Mouse (Mus musculus): ENCODE measurements at regions not wholly inside any gene's neighbourhood (a gene's known extent, or its start where the extent isn't known, plus 50 kb on each side); places are given as distances from the start of the nearest gene placed in this dataset.

- H3K9me3 ChIP-seq (ENCODE audit: control insufficient read depth, low read length): no peaks in the 10 kb centered on the region
- H3K9ac ChIP-seq (ENCODE audit: low read length): no peak overlapping the region
- H3K4me3 ChIP-seq (ENCODE audit: low read depth, low read length): no peak overlapping the region
- H3K27me3 ChIP-seq (ENCODE audit: control insufficient read depth, insufficient read depth, low read length): no peaks in the 10 kb centered on the region
- no peaks in the 10 kb centered on the region for H3K4me1 ChIP-seq (ENCODE audit: control insufficient read depth, insufficient read depth, low read length)
- H3K27ac ChIP-seq (replicated peaks; ENCODE audit: low read depth, low read length): no peak overlapping the region
- no peaks in the 10 kb centered on the region for H3K36me3 ChIP-seq (ENCODE audit: control insufficient read depth, insufficient read depth, low read length)
- 95% methylated on average over 2 of the region's 2 CpGs for WGBS
- DNase-seq (ENCODE audit: low spot score) (no peak), ATAC-seq (ENCODE audit: insufficient number of reproducible peaks, low FRiP score, low TSS enrichment, low read depth) (no peak)
- H3K4me2 ChIP-seq (ENCODE audit: low read depth, severe bottlenecking): no peak overlapping the region
Observed at GRCm38 (mm10) chr1:154096911-154097310, 104.1 kb upstream of the Zfp648 start.

DNA sequence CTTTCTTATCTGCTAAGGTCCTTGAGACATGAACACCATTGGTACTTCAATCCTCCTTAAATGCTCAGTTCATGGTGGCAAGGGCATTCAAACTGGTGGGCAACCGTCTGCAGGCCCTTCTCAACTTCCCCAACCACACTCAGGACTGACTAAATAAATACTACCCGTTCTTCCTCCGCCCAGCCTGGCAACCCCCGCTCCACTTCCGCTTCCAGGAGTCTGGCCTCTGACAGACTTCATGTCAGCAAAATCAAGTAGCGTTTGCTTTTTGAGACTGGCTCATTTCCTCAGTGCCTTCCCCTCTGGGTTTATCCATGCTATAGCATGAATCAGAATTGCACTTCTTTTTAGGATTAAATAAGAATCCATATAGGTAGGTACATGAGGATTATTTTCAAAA lies 103.3 kb upstream of the Zfp648 start:
- Histone ChIP-seq H3K27me3 (ENCODE audit: control insufficient read depth, insufficient read depth, low read length) (no peaks in the 10 kb centered on the region), H3K4me3 (ENCODE audit: low read depth, low read length) (no peak overlapping the region), H3K9ac (ENCODE audit: low read length) (no peak overlapping the region), H3K4me2 (ENCODE audit: low read depth, severe bottlenecking) (no peak overlapping the region), H3K36me3 (ENCODE audit: control insufficient read depth, insufficient read depth, low read length) (no peaks in the 10 kb centered on the region), H3K27ac (replicated peaks; ENCODE audit: low read depth, low read length) (no peak overlapping the region), H3K4me1 (ENCODE audit: control insufficient read depth, insufficient read depth, low read length) (no peaks in the 10 kb centered on the region), H3K9me3 (ENCODE audit: control insufficient read depth, low read length) (no peaks in the 10 kb centered on the region)
- DNase-seq (ENCODE audit: low spot score) (no peak), ATAC-seq (ENCODE audit: insufficient number of reproducible peaks, low FRiP score, low TSS enrichment, low read depth) (no peak)
- WGBS: 69% methylated on average over 6 of the region's 6 CpGs

DNA sequence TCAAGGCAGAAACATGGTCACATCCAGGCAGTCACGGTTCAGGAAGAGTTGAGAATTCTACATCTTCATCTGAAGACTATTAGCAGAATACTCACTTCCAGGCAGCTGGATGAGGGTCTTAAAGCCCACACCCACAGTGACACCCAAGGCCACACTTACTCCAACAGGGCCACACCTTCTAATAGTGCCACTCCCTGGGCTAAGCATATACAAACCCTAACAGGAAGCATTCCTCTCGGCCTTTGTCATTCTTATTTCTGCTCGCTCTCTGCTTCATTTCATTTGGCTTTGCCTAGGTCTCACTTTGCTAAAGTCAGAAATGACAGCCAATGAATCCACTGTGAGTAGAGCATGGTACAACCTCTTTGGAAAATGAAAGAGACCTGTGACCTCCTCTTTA lies 100.4 kb upstream of the Zfp648 start:
- ATAC-seq (ENCODE audit: insufficient number of reproducible peaks, low FRiP score, low TSS enrichment, low read depth) (no peak), DNase-seq (ENCODE audit: low spot score) (no peak)
- H3K27ac ChIP-seq (replicated peaks; ENCODE audit: low read depth, low read length): no peak overlapping the region
- no peaks in the 10 kb centered on the region for H3K36me3 ChIP-seq (ENCODE audit: control insufficient read depth, insufficient read depth, low read length)
- H3K27me3 ChIP-seq (ENCODE audit: control insufficient read depth, insufficient read depth, low read length): no peaks in the 10 kb centered on the region
- 87% methylated on average over 3 of the region's 3 CpGs for WGBS
- H3K4me3 ChIP-seq (ENCODE audit: low read depth, low read length): no peak overlapping the region
- H3K4me1 ChIP-seq (ENCODE audit: control insufficient read depth, insufficient read depth, low read length): no peaks in the 10 kb centered on the region
- no peak overlapping the region for H3K9ac ChIP-seq (ENCODE audit: low read length)
- no peaks in the 10 kb centered on the region for H3K9me3 ChIP-seq (ENCODE audit: control insufficient read depth, low read length)
- H3K4me2 ChIP-seq (ENCODE audit: low read depth, severe bottlenecking): no peak overlapping the region

DNA sequence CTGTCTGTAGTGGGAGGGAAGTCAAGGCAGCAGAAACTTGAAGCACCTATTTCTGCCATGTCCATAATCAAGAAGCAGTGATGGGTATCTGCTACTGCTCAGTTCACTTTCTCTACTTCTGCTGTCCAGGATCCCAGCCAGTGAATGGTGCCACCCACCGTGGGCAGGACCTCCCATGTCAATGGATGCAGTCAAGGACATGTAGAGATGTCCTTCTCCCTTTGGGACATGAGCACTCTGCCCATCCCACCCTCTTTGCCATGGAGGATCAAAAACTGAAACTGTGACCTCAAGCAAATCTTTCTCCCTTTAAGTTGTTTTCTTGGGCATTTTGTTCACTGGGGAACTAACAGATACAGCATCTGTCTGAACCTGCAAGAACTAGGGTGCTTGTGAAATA lies 99.6 kb upstream of the Zfp648 start:
- Histone ChIP-seq H3K27ac (replicated peaks; ENCODE audit: low read depth, low read length) (no peak overlapping the region), H3K4me2 (ENCODE audit: low read depth, severe bottlenecking) (no peak overlapping the region), H3K27me3 (ENCODE audit: control insufficient read depth, insufficient read depth, low read length) (no peaks in the 10 kb centered on the region), H3K4me3 (ENCODE audit: low read depth, low read length) (no peak overlapping the region), H3K36me3 (ENCODE audit: control insufficient read depth, insufficient read depth, low read length) (no peaks in the 10 kb centered on the region), H3K4me1 (ENCODE audit: control insufficient read depth, insufficient read depth, low read length) (no peaks in the 10 kb centered on the region), H3K9me3 (ENCODE audit: control insufficient read depth, low read length) (no peaks in the 10 kb centered on the region), H3K9ac (ENCODE audit: low read length) (no peak overlapping the region)
- whole genome bisulfite sequencing: 80% methylated on average over 1 of the region's 1 CpGs
- no peak for DNase-seq (ENCODE audit: low spot score)
- ATAC-seq (ENCODE audit: insufficient number of reproducible peaks, low FRiP score, low TSS enrichment, low read depth): no peak

DNA sequence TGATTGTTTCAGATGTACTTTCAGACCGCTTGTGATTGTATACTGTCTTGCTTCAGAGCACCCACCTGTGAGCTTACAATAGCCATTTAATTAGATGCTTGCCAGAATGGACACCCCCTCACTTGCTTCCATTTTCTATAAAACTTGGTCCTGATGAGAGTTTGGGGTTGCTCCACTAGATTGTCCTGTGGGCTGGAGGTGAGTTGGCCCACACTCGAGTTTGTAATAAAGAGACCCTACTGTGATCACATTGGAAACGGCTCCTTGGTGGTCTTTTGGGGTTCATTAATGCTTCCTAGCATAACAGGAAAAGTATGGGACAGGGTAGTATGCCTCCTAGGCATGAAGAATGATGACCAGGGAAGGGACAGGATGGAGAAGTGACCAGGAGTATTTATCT lies 98.8 kb upstream of the Zfp648 start:
- DNase-seq (ENCODE audit: low spot score): no peak
- ATAC-seq (ENCODE audit: insufficient number of reproducible peaks, low FRiP score, low TSS enrichment, low read depth): no peak
- H3K27ac ChIP-seq (replicated peaks; ENCODE audit: low read depth, low read length): no peak overlapping the region
- H3K9me3 ChIP-seq (ENCODE audit: control insufficient read depth, low read length): no peaks in the 10 kb centered on the region
- no peaks in the 10 kb centered on the region for H3K27me3 ChIP-seq (ENCODE audit: control insufficient read depth, insufficient read depth, low read length)
- H3K9ac ChIP-seq (ENCODE audit: low read length): no peak overlapping the region
- H3K4me1 ChIP-seq (ENCODE audit: control insufficient read depth, insufficient read depth, low read length): no peaks in the 10 kb centered on the region
- WGBS: 83% methylated on average over 3 of the region's 3 CpGs
- H3K36me3 ChIP-seq (ENCODE audit: control insufficient read depth, insufficient read depth, low read length): no peaks in the 10 kb centered on the region
- H3K4me2 ChIP-seq (ENCODE audit: low read depth, severe bottlenecking): no peak overlapping the region
- no peak overlapping the region for H3K4me3 ChIP-seq (ENCODE audit: low read depth, low read length)

GRCm38 (mm10) chr1:154102871-154103596 lies 98.0 kb upstream of the Zfp648 start:
- DNase-seq (ENCODE audit: low spot score): no peak
- H3K27me3 ChIP-seq (ENCODE audit: control insufficient read depth, insufficient read depth, low read length): no peaks in the 10 kb centered on the region
- no peak overlapping the region for H3K9ac ChIP-seq (ENCODE audit: low read length)
- H3K9me3 ChIP-seq (ENCODE audit: control insufficient read depth, low read length): no peaks in the 10 kb centered on the region
- H3K4me1 ChIP-seq (ENCODE audit: control insufficient read depth, insufficient read depth, low read length): no peaks in the 10 kb centered on the region
- 74% methylated on average over 15 of the region's 15 CpGs for WGBS
- H3K27ac ChIP-seq (replicated peaks; ENCODE audit: low read depth, low read length): no peak overlapping the region
- no peak for ATAC-seq (ENCODE audit: insufficient number of reproducible peaks, low FRiP score, low TSS enrichment, low read depth)
- no peaks in the 10 kb centered on the region for H3K36me3 ChIP-seq (ENCODE audit: control insufficient read depth, insufficient read depth, low read length)
- no peak overlapping the region for H3K4me2 ChIP-seq (ENCODE audit: low read depth, severe bottlenecking)
- H3K4me3 ChIP-seq (ENCODE audit: low read depth, low read length): no peak overlapping the region

GRCm38 (mm10) chr1:154103597-154103923 lies 97.4 kb upstream of the Zfp648 start:
- DNase-seq (ENCODE audit: low spot score): no peak
- no peak for ATAC-seq (ENCODE audit: insufficient number of reproducible peaks, low FRiP score, low TSS enrichment, low read depth)
- H3K9ac ChIP-seq (ENCODE audit: low read length): no peak overlapping the region

GRCm38 (mm10) chr1:154104006-154104600 lies 96.9 kb upstream of the Zfp648 start:
- Histone ChIP-seq H3K9ac (ENCODE audit: low read length) (no peak overlapping the region), H3K27ac (replicated peaks; ENCODE audit: low read depth, low read length) (no peak overlapping the region), H3K27me3 (ENCODE audit: control insufficient read depth, insufficient read depth, low read length) (no peaks in the 10 kb centered on the region), H3K4me3 (ENCODE audit: low read depth, low read length) (no peak overlapping the region), H3K4me2 (ENCODE audit: low read depth, severe bottlenecking) (no peak overlapping the region), H3K36me3 (ENCODE audit: control insufficient read depth, insufficient read depth, low read length) (no peaks in the 10 kb centered on the region), H3K4me1 (ENCODE audit: control insufficient read depth, insufficient read depth, low read length) (no peaks in the 10 kb centered on the region), H3K9me3 (ENCODE audit: control insufficient read depth, low read length) (no peaks in the 10 kb centered on the region)
- ATAC-seq (ENCODE audit: insufficient number of reproducible peaks, low FRiP score, low TSS enrichment, low read depth) (no peak), DNase-seq (ENCODE audit: low spot score) (no peak)
- WGBS: 78% methylated on average over 4 of the region's 4 CpGs

More at GRCm38 (mm10) chr1:154103597-154103923, 97.4 kb upstream of the Zfp648 start:
- no peaks in the 10 kb centered on the region for H3K27me3 ChIP-seq (ENCODE audit: control insufficient read depth, insufficient read depth, low read length)
- no peak overlapping the region for H3K27ac ChIP-seq (replicated peaks; ENCODE audit: low read depth, low read length)
- H3K36me3 ChIP-seq (ENCODE audit: control insufficient read depth, insufficient read depth, low read length): no peaks in the 10 kb centered on the region
- WGBS: 84% methylated on average over 5 of the region's 5 CpGs
- H3K4me2 ChIP-seq (ENCODE audit: low read depth, severe bottlenecking): no peak overlapping the region
- no peaks in the 10 kb centered on the region for H3K9me3 ChIP-seq (ENCODE audit: control insufficient read depth, low read length)
- no peaks in the 10 kb centered on the region for H3K4me1 ChIP-seq (ENCODE audit: control insufficient read depth, insufficient read depth, low read length)
- no peak overlapping the region for H3K4me3 ChIP-seq (ENCODE audit: low read depth, low read length)

- ATAC-seq (ENCODE audit: insufficient number of reproducible peaks, low FRiP score, low TSS enrichment, low read depth): no peak
- DNase-seq (ENCODE audit: low spot score): no peak
- Histone ChIP-seq H3K4me2 (ENCODE audit: low read depth, severe bottlenecking) (no peak overlapping the region), H3K9ac (ENCODE audit: low read length) (no peak overlapping the region), H3K27me3 (ENCODE audit: control insufficient read depth, insufficient read depth, low read length) (no peaks in the 10 kb centered on the region), H3K9me3 (ENCODE audit: control insufficient read depth, low read length) (no peaks in the 10 kb centered on the region), H3K4me3 (ENCODE audit: low read depth, low read length) (no peak overlapping the region), H3K27ac (replicated peaks; ENCODE audit: low read depth, low read length) (no peak overlapping the region), H3K36me3 (ENCODE audit: control insufficient read depth, insufficient read depth, low read length) (no peaks in the 10 kb centered on the region), H3K4me1 (ENCODE audit: control insufficient read depth, insufficient read depth, low read length) (no peaks in the 10 kb centered on the region)
- 80% methylated on average over 1 of the region's 1 CpGs for WGBS
Observed at GRCm38 (mm10) chr1:154104779-154105178, 96.2 kb upstream of the Zfp648 start.
